Mouse (Mus musculus): ENCODE measurements around the gene Nt5c1a. TPM values are rescaled to one million over a fixed set of nuclear protein-coding genes. Genes with fewer than 3 reads are reported as not detected.

Nt5c1a gene
- polyA plus RNA-seq, 1 experiment from 2014 or later = not detected

DNA sequence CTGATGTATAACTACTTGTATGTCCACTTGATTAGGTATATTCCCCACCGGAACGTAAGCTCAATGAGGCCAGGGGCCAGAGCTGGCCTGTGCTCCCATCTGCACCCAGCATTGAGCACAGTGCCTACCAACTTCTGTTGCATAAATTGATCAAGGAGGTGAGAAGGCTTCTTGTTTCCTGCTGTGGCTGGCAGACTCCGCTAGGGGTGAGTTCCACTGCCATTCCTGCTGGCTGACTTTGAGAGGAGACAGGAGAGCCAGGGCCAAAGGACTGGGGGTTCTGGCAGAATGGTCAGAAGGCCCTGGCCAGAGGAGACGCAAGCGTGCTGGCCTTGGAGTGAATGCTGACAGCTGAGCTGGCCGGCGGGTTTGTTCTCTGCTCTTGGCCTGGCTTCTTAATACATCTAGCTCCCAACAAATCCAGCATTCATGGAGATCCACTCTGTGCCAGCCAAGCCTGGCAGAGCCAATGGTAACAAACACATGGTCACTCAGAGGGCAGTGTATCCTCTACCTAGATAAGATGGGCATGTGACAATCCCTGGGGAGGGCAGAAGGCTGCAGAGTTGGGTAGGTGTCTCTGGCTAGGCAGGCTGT is 47.8 kb downstream of the Nt5c1a start:
- no peak overlapping the region for H3K27ac ChIP-seq (replicated peaks)
- H3K9me3 ChIP-seq (replicated peaks) = no peaks in the 10 kb centered on the region
- no peaks in the 10 kb centered on the region for H3K36me3 ChIP-seq
- no peak overlapping the region for H3K4me3 ChIP-seq (replicated peaks)
- peaks cover 8% of the 10 kb centered on the region for H3K4me1 ChIP-seq
- no peak overlapping the region for H3K4me2 ChIP-seq (replicated peaks)
- WGBS = 81% methylated on average over 7 of the region's 7 CpGs
- H3K9ac ChIP-seq = no peak overlapping the region
- H3K27me3 ChIP-seq = no peaks in the 10 kb centered on the region
- ATAC-seq (ENCODE audit: insufficient number of reproducible peaks, low FRiP score, low TSS enrichment, low read depth) = no peak

DNA sequence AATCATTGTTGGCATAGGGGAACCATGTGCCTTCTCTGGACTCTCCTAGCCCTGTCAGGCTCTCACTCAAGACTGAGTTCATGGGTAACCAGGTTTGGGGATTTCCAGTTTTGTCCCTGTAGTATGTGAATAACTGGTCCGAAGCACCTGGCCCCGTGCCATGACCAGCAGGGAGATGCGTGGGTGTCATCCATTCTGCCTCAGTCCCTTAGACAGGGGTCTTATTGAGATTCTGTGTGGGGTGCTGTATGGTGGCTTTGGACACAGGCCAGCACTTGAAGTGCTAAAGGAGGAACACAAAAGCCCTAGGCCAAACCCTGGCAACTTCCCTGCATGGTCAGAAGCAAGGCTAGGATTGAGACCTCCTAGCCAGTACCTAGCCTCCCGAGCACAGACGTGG is 50.9 kb downstream of the Nt5c1a start:
- Histone ChIP-seq H3K9me3 (replicated peaks) (no peaks in the 10 kb centered on the region), H3K4me1 (peaks cover 4% of the 10 kb centered on the region), H3K4me3 (replicated peaks) (no peak overlapping the region), H3K9ac (no peak overlapping the region), H3K27me3 (no peaks in the 10 kb centered on the region), H3K27ac (replicated peaks) (no peak overlapping the region), H3K36me3 (no peaks in the 10 kb centered on the region), H3K4me2 (replicated peaks) (no peak overlapping the region)
- WGBS = 77% methylated on average over 5 of the region's 5 CpGs
- ATAC-seq (ENCODE audit: insufficient number of reproducible peaks, low FRiP score, low TSS enrichment, low read depth) = no peak

DNA sequence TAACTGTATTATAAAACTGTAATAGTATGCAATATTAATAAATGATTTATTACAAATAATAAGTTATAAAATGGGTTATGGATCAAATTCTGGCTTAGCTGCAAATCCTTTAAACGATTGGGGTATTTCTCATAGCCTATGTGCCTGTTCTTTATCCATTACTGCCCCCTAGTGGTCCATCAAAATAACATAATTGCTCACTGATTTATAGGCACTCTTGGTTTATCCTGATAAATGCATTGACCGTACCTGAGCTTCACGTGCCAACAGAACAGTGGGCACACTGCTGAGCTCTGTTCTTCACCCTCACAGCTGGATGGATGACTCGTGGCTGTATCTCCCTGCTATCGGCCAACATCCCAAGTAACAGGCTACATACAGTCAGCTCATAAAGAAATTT is 53.3 kb downstream of the Nt5c1a start:
- no peak overlapping the region for H3K9ac ChIP-seq
- no peaks in the 10 kb centered on the region for H3K9me3 ChIP-seq (replicated peaks)
- no peak overlapping the region for H3K4me2 ChIP-seq (replicated peaks)
- ATAC-seq (ENCODE audit: insufficient number of reproducible peaks, low FRiP score, low TSS enrichment, low read depth) = peak; percentile 12; the same call in 1 of the 2 replicates
- 18% methylated on average over 5 of the region's 5 CpGs for WGBS
- H3K27me3 ChIP-seq = no peaks in the 10 kb centered on the region
- no peak overlapping the region for H3K27ac ChIP-seq (replicated peaks)
- no peaks in the 10 kb centered on the region for H3K36me3 ChIP-seq
- H3K4me3 ChIP-seq (replicated peaks) = no peak overlapping the region
- no peaks in the 10 kb centered on the region for H3K4me1 ChIP-seq

DNA sequence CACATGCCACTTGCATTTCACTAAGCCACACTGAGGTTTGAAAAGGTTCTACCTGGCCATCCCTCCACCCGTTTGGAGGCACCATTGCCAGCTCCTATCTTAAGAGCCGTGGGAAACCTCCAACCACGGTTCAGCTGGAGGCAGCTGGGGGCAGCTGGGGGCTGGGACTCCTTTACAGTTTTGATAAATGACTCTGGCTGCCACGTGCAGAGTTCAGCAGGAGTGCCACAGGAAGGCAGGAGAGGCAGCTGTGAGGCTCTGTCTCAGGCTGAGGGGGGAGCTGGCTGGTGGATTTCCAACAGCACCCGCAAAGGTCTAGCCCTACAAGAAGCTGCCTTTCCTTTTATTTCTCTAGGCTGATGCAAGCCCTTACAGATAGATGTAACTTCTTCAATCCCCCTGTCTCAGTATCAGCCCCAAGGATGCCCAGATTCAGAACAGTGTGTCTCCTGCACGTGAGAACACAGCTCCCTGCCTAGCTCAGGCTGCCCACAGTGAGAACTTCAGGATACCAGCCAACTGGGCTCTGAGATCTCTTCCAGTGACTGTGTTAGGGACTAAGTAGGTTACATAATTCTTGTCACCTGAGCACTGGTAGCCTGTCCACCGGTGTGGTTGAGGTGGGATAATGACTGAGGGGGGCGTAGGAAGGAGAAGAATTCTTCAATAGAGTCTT is 58.9 kb downstream of the Nt5c1a start:
- WGBS = 47% methylated on average over 8 of the region's 8 CpGs

DNA sequence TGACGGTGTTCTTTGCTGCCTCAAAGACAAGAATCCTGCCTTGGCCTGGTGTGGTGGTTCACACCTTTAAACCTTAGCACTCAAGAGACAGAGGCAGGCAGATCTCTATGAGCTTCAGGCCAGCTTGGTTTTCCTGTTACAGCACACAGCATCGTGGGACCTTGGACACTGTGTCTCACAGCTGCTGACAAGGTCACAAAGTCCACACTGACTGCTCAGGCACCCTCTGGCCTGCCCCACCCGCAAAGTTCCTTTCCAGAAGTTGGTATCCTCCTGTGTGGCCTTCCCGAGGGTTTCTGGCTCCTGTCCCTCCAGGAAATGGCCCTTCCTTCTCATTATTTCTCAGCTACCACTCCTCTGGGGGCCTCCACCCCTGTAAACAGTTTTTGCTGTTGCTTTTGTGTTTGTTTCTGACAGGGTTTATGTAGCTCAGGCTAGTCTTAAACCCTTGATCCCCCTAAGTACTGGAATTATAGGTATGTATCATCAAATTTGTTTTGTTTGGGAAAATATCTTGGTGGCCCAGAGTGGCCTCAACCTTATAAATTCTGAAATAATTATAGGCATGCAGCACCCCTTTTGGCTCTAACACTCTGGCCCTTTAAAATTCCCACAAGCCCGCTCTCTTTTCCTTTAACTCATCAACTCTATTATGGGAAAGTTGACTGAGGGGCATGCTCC is 60.6 kb downstream of the Nt5c1a start, which contains the start of gene Pabpc4:
TSS of gene Pabpc4 (plus strand) at position 631 of the 681 bp plus-strand sequence.
- ATAC-seq (ENCODE audit: insufficient number of reproducible peaks, low FRiP score, low TSS enrichment, low read depth) = no peak
- H3K9ac ChIP-seq = no peak within 1 kb of the TSS
- H3K36me3 ChIP-seq = no peaks in the 10 kb centered on the region
- H3K4me1 ChIP-seq = no peaks in the 10 kb centered on the region
- H3K27ac ChIP-seq (replicated peaks) = no peak within 1 kb of the TSS
- 61% methylated on average over 5 of the region's 5 CpGs for WGBS
- H3K4me3 ChIP-seq (replicated peaks) = no peak within 1 kb of the TSS
- H3K4me2 ChIP-seq (replicated peaks) = no peak within 1 kb of the TSS
- H3K9me3 ChIP-seq (replicated peaks) = no peaks in the 10 kb centered on the region
- no peaks in the 10 kb centered on the region for H3K27me3 ChIP-seq

More for the DNA sequence above, 58.9 kb downstream of the Nt5c1a start:
- H3K27ac ChIP-seq (replicated peaks) = no peak overlapping the region
- ATAC-seq (ENCODE audit: insufficient number of reproducible peaks, low FRiP score, low TSS enrichment, low read depth) = no peak
- no peaks in the 10 kb centered on the region for H3K36me3 ChIP-seq
- H3K4me1 ChIP-seq = no peaks in the 10 kb centered on the region
- H3K4me2 ChIP-seq (replicated peaks) = no peak overlapping the region
- H3K4me3 ChIP-seq (replicated peaks) = no peak overlapping the region
- no peak overlapping the region for H3K9ac ChIP-seq
- H3K27me3 ChIP-seq = no peaks in the 10 kb centered on the region
- no peaks in the 10 kb centered on the region for H3K9me3 ChIP-seq (replicated peaks)

Other genes starting within 250 kb of the Nt5c1a start
- 10.5 and 11.4 TPM in 2 replicates for gene Mfsd2a, start 240.3 kb upstream of the Nt5c1a start, polyA plus RNA-seq (2015; fragmentation: Nextera tagmentation; extraction: Ambion mirVana)
- gene Mycl, start 205.9 kb upstream of the Nt5c1a start, polyA plus RNA-seq (2015; fragmentation: Nextera tagmentation; extraction: Ambion mirVana) = 38.9 and 49.5 TPM in 2 replicates
- gene Trit1, start 184.9 kb upstream of the Nt5c1a start, polyA plus RNA-seq (2015; fragmentation: Nextera tagmentation; extraction: Ambion mirVana) = 21.6 and 23.4 TPM in 2 replicates
- 1.2 and 1.7 TPM in 2 replicates for gene Bmp8b, start 96.3 kb upstream of the Nt5c1a start, polyA plus RNA-seq (2015; fragmentation: Nextera tagmentation; extraction: Ambion mirVana)
- gene Oxct2b, start 85.2 kb upstream of the Nt5c1a start, polyA plus RNA-seq (2015; fragmentation: Nextera tagmentation; extraction: Ambion mirVana) = 0.13 and 0.24 TPM in 2 replicates
- 92.8 and 93.7 TPM in 2 replicates for gene Ppie, start 61.6 kb upstream of the Nt5c1a start, polyA plus RNA-seq (2015; fragmentation: Nextera tagmentation; extraction: Ambion mirVana)
- 0.28 and 0.54 TPM in 2 replicates for gene Hpcal4, start 18.3 kb upstream of the Nt5c1a start, polyA plus RNA-seq (2015; fragmentation: Nextera tagmentation; extraction: Ambion mirVana)
- gene Heyl, start 32.1 kb downstream of the Nt5c1a start, polyA plus RNA-seq (2015; fragmentation: Nextera tagmentation; extraction: Ambion mirVana) = 15.6 and 16.8 TPM in 2 replicates
- gene Pabpc4, start 60.8 kb downstream of the Nt5c1a start, polyA plus RNA-seq (2015; fragmentation: Nextera tagmentation; extraction: Ambion mirVana) = 37.5 and 45.0 TPM in 2 replicates
- 0.14 and 0.21 TPM in 2 replicates for gene Oxct2a, start 122.1 kb downstream of the Nt5c1a start, polyA plus RNA-seq (2015; fragmentation: Nextera tagmentation; extraction: Ambion mirVana)
- gene Bmp8a, start 141.7 kb downstream of the Nt5c1a start, polyA plus RNA-seq (2015; fragmentation: Nextera tagmentation; extraction: Ambion mirVana) = 5.8 and 5.9 TPM in 2 replicates